21 mouse cellular contexts compared by ENCODE assay signal in genomic region chr5:24970552-24971275, GRCm38 (mm10).
A peak's percentile ranks its signal among the peaks of the same experiment; 100 is the strongest.
DNase-seq lines count a peak whose midpoint lies in the region; ATAC-seq and TF ChIP-seq lines count a peak whose summit lies in the region.
"Had no signal": no experiment of that assay in that cellular context is flagged by ENCODE, and none has a peak within 500 bp of the region (broad histone marks: within the 10 kb centered on the region; RNA-seq: fewer than 3 reads in every experiment).

No protein-coding gene starts in this region.

- H3K4me2 ChIP-seq in heart, embryonic 12.5 days = no peak overlapping the region
- H3K4me2 ChIP-seq: embryonic facial prominence, embryonic 12.5 days; embryonic facial prominence, embryonic 15.5 days; forebrain, embryonic 12.5 days; forebrain, embryonic 15.5 days; hindbrain, embryonic 12.5 days; hindbrain, embryonic 15.5 days had no signal

- ATAC-seq in megakaryocyte, adult 5-6 weeks (ENCODE audit: poor library complexity, severe bottlenecking) = peak; percentile 58
- ATAC-seq in heart, embryonic 12.5 days (ENCODE audit: insufficient number of reproducible peaks, low FRiP score) = no peak
- ATAC-seq: activated CD4-positive, CD25-positive, alpha-beta regulatory T cell, adult 4 months; forebrain, embryonic 15.5 days had no signal

- no peaks in the 10 kb centered on the region for H3K27me3 ChIP-seq in small intestine, adult 2 months (ENCODE audit: control insufficient read depth, insufficient read depth, low read length)
- 0 out of 2 replicates have a peak, but pooled peaks cover 14% of the 10 kb centered on the region for H3K27me3 ChIP-seq in heart, embryonic 12.5 days (replicated peaks)
- H3K27me3 ChIP-seq: embryonic facial prominence, embryonic 12.5 days; embryonic facial prominence, embryonic 15.5 days; forebrain, embryonic 12.5 days; forebrain, embryonic 15.5 days; hindbrain, embryonic 12.5 days; hindbrain, embryonic 15.5 days had no signal

- TF ChIP-seq CTCF in bone marrow, adult 2 months (IDR thresholded peaks at IDR 0.05; ENCODE audit: control insufficient read depth, insufficient read depth, low read length) = no peak
- TF ChIP-seq CTCF in small intestine, adult 2 months (IDR thresholded peaks at IDR 0.05; ENCODE audit: extremely low read depth, insufficient read length, insufficient replicate concordance, low read depth, low read length) = no peak

- peak; percentile 66 for DNase-seq in 416B (ENCODE audit: low read depth)
- no peak for DNase-seq in lung, postnatal 10 days
- DNase-seq: adrenal gland, postnatal 10 days; adrenal gland, postnatal 36 days; cerebellum, adult 11-12 months; cerebellum, adult 8-10 months; cerebellum, postnatal 14 days; gastrocnemius, postnatal 25 days; heart, adult 2 months had no signal

- H3K9ac ChIP-seq in heart, embryonic 12.5 days = no peak overlapping the region
- H3K9ac ChIP-seq: embryonic facial prominence, embryonic 12.5 days; embryonic facial prominence, embryonic 15.5 days; forebrain, embryonic 12.5 days; forebrain, embryonic 15.5 days; hindbrain, embryonic 12.5 days; hindbrain, embryonic 15.5 days had no signal

- no peaks in the 10 kb centered on the region for H3K36me3 ChIP-seq in small intestine, adult 2 months (ENCODE audit: control insufficient read depth, insufficient read depth, low read length)
- no peaks in the 10 kb centered on the region for H3K36me3 ChIP-seq in heart, embryonic 12.5 days
- H3K36me3 ChIP-seq: embryonic facial prominence, embryonic 12.5 days; embryonic facial prominence, embryonic 15.5 days; forebrain, embryonic 12.5 days; forebrain, embryonic 15.5 days; heart, embryonic 10.5 days; hindbrain, embryonic 12.5 days; hindbrain, embryonic 15.5 days had no signal

- no peak for TF ChIP-seq POLR2A in bone marrow, adult 2 months (IDR thresholded peaks at IDR 0.05; ENCODE audit: borderline replicate concordance, control insufficient read depth, low read depth, low read length)
- TF ChIP-seq POLR2A in small intestine, adult 2 months (IDR thresholded peaks at IDR 0.05; ENCODE audit: low read depth, low read length) = no peak

- peaks cover 11% of the 10 kb centered on the region for H3K4me1 ChIP-seq in bone marrow, adult 2 months (ENCODE audit: control insufficient read depth, insufficient read depth, low read length)
- H3K4me1 ChIP-seq in small intestine, adult 2 months (ENCODE audit: control insufficient read depth, insufficient read depth, insufficient read length, low read length) = peaks cover 51% of the 10 kb centered on the region
- peaks cover 63% of the 10 kb centered on the region for H3K4me1 ChIP-seq in heart, embryonic 12.5 days (replicated peaks)
- H3K4me1 ChIP-seq: hindbrain, embryonic 15.5 days had no signal

- H3K4me3 ChIP-seq in bone marrow, adult 2 months (replicated peaks; ENCODE audit: control insufficient read depth, low read depth, low read length) = no peak overlapping the region
- no peak overlapping the region for H3K4me3 ChIP-seq in small intestine, adult 2 months (ENCODE audit: low read depth, low read length)
- H3K4me3 ChIP-seq in heart, embryonic 12.5 days = no peak overlapping the region
- H3K4me3 ChIP-seq: embryonic facial prominence, embryonic 12.5 days; embryonic facial prominence, embryonic 15.5 days; forebrain, embryonic 12.5 days; forebrain, embryonic 15.5 days; heart, adult 2 months; heart, embryonic 10.5 days; hindbrain, embryonic 12.5 days; hindbrain, embryonic 15.5 days had no signal

- no peaks in the 10 kb centered on the region for H3K9me3 ChIP-seq in heart, embryonic 12.5 days (replicated peaks)
- H3K9me3 ChIP-seq: embryonic facial prominence, embryonic 12.5 days; embryonic facial prominence, embryonic 15.5 days; forebrain, embryonic 12.5 days; forebrain, embryonic 15.5 days; heart, embryonic 10.5 days; hindbrain, embryonic 12.5 days; hindbrain, embryonic 15.5 days had no signal

- peak overlapping the region; percentile 35; the same call in 1 of the 2 replicates for H3K27ac ChIP-seq in bone marrow, adult 2 months (ENCODE audit: control insufficient read depth, insufficient read depth, low read depth, low read length, poor library complexity)
- peak overlapping the region; percentile 95; the same call in 1 of the 2 replicates for H3K27ac ChIP-seq in small intestine, adult 2 months (ENCODE audit: insufficient read depth, low read depth, low read length)
- H3K27ac ChIP-seq in heart, embryonic 12.5 days (ENCODE audit: poor library complexity, severe bottlenecking) = no peak overlapping the region
- H3K27ac ChIP-seq: embryonic facial prominence, embryonic 12.5 days; embryonic facial prominence, embryonic 15.5 days; forebrain, embryonic 12.5 days; forebrain, embryonic 15.5 days; heart, adult 2 months; heart, embryonic 10.5 days; hindbrain, embryonic 12.5 days; hindbrain, embryonic 15.5 days had no signal

- 49% methylated on average over 8 of the region's 8 CpGs for WGBS in bone marrow, adult 2 months
- 83% methylated on average over 8 of the region's 8 CpGs for WGBS in small intestine, adult 2 months
- 90% methylated on average over 8 of the region's 8 CpGs for WGBS in heart, embryonic 12.5 days
